Mouse (Mus musculus): Measurements from ENCODE around the gene Tob2. TPM values are rescaled to one million over a fixed set of nuclear protein-coding genes. Genes with fewer than 3 reads are reported as not detected.

Tob2 gene
- total and polyA plus RNA-seq, 2 experiments from 2014 or later = 18.2 to 19.2 TPM

GRCm38 (mm10) chr15:81802001-81802890 is 56.4 kb downstream of the Tob2 start, which contains the start of gene Tef:
Gene Tef, plus strand, starts transcription at chr15:81802421.
- Histone ChIP-seq H3K4me3 (ENCODE audit: low read depth, low read length) (peak within 1 kb of the TSS; percentile 38), H3K9ac (replicated peaks; ENCODE audit: low read depth, low read length) (peak within 1 kb of the TSS; percentile 44; the same call in 1 of the 2 replicates), H3K27me3 (ENCODE audit: control insufficient read depth, insufficient read depth, low read length) (no peaks in the 10 kb centered on the region), H3K27ac (ENCODE audit: low read depth) (peak within 1 kb of the TSS; percentile 86), H3K9me3 (replicated peaks; ENCODE audit: control insufficient read depth, low read length) (no peaks in the 10 kb centered on the region), H3K4me1 (ENCODE audit: control insufficient read depth, insufficient read depth) (peaks cover 41% of the 10 kb centered on the region), H3K36me3 (replicated peaks; ENCODE audit: control insufficient read depth, insufficient read depth, low read length) (no peaks in the 10 kb centered on the region), H3K4me2 (ENCODE audit: low read depth, low read length) (peak within 1 kb of the TSS; percentile 61)
- peak; percentile 96 for ATAC-seq (ENCODE audit: insufficient read depth, low read depth)
- 15% methylated on average over 17 of the region's 19 CpGs for WGBS
- DNase-seq (ENCODE audit: low spot score) = peak; percentile 99
- TF ChIP-seq EP300 (IDR thresholded peaks at IDR 0.05; ENCODE audit: low read depth) (peak; percentile 82), CTCF (IDR thresholded peaks at IDR 0.05; ENCODE audit: low read depth) (peak; percentile 51)

DNA sequence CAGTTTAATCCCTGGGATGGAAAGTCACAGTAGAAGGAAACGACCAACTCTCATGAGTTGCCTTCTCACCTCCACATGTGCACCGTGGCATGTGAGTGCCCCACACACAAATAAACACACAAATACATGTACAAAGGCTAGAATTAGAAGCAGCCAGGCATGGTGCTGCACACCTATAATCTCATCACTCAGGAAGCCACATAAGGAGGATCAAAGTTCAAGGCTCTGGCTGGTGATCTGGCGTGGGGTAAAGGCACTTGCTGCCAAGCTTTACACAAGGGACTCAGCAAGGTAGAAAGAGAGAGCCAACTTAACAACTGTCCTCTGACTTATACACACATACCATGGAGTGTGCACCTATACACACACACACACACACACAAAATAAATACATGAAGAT is 58.2 kb downstream of the Tob2 start:
- Histone ChIP-seq H3K4me3 (ENCODE audit: low read depth, low read length) (no peak overlapping the region), H3K4me2 (ENCODE audit: low read depth, low read length) (no peak overlapping the region), H3K27ac (ENCODE audit: low read depth) (no peak overlapping the region), H3K4me1 (ENCODE audit: control insufficient read depth, insufficient read depth) (peaks cover 23% of the 10 kb centered on the region), H3K36me3 (replicated peaks; ENCODE audit: control insufficient read depth, insufficient read depth, low read length) (no peaks in the 10 kb centered on the region), H3K27me3 (ENCODE audit: control insufficient read depth, insufficient read depth, low read length) (no peaks in the 10 kb centered on the region), H3K9ac (replicated peaks; ENCODE audit: low read depth, low read length) (no peak overlapping the region), H3K9me3 (replicated peaks; ENCODE audit: control insufficient read depth, low read length) (no peaks in the 10 kb centered on the region)
- ATAC-seq (ENCODE audit: insufficient read depth, low read depth) (no peak), DNase-seq (ENCODE audit: low spot score) (no peak)
- 70% methylated on average over 3 of the region's 3 CpGs for WGBS
- TF ChIP-seq EP300 (IDR thresholded peaks at IDR 0.05; ENCODE audit: low read depth) (no peak), CTCF (IDR thresholded peaks at IDR 0.05; ENCODE audit: low read depth) (no peak)

- 89% methylated on average over 4 of the region's 4 CpGs for WGBS
Observed at GRCm38 (mm10) chr15:81798421-81798820, 60.2 kb downstream of the Tob2 start.

More at GRCm38 (mm10) chr15:81798421-81798820, 60.2 kb downstream of the Tob2 start:
- H3K36me3 ChIP-seq (replicated peaks; ENCODE audit: control insufficient read depth, insufficient read depth, low read length) = peaks cover 16% of the 10 kb centered on the region
- DNase-seq (ENCODE audit: low spot score) (no peak), ATAC-seq (ENCODE audit: insufficient read depth, low read depth) (no peak)
- no peak overlapping the region for H3K4me3 ChIP-seq (ENCODE audit: low read depth, low read length)
- no peaks in the 10 kb centered on the region for H3K27me3 ChIP-seq (ENCODE audit: control insufficient read depth, insufficient read depth, low read length)
- no peak overlapping the region for H3K4me2 ChIP-seq (ENCODE audit: low read depth, low read length)
- H3K9me3 ChIP-seq (replicated peaks; ENCODE audit: control insufficient read depth, low read length) = no peaks in the 10 kb centered on the region
- no peak overlapping the region for H3K9ac ChIP-seq (replicated peaks; ENCODE audit: low read depth, low read length)
- TF ChIP-seq CTCF (IDR thresholded peaks at IDR 0.05; ENCODE audit: low read depth) = no peak
- no peak for TF ChIP-seq EP300 (IDR thresholded peaks at IDR 0.05; ENCODE audit: low read depth)
- peaks cover 12% of the 10 kb centered on the region for H3K4me1 ChIP-seq (ENCODE audit: control insufficient read depth, insufficient read depth)
- no peak overlapping the region for H3K27ac ChIP-seq (ENCODE audit: low read depth)

Other genes starting within 250 kb of the Tob2 start
- gene L3mbtl2, start 194.9 kb downstream of the Tob2 start, total RNA-seq (2014; rRNA removed; ENCODE audit: low replicate concordance) = 17.2 and 18.6 TPM in 2 replicates
- 8.8 and 9.3 TPM in 2 replicates for gene L3mbtl2, start 194.9 kb downstream of the Tob2 start, polyA plus RNA-seq (2015; fragmentation: Nextera tagmentation; extraction: Ambion mirVana)
- 2.3 TPM in 1 of 2 replicates, not detected in the other for gene Chadl, start 161.5 kb downstream of the Tob2 start, total RNA-seq (2014; rRNA removed; ENCODE audit: low replicate concordance)
- 0.74 and 1.2 TPM in 2 replicates for gene Chadl, start 161.5 kb downstream of the Tob2 start, polyA plus RNA-seq (2015; fragmentation: Nextera tagmentation; extraction: Ambion mirVana)
- 41.4 and 51.1 TPM in 2 replicates for gene Zc3h7b, start 113.7 kb downstream of the Tob2 start, total RNA-seq (2014; rRNA removed; ENCODE audit: low replicate concordance)
- 11.6 and 14.3 TPM in 2 replicates for gene Zc3h7b, start 113.7 kb downstream of the Tob2 start, polyA plus RNA-seq (2015; fragmentation: Nextera tagmentation; extraction: Ambion mirVana)
- gene Rangap1, start 113.3 kb downstream of the Tob2 start, total RNA-seq (2014; rRNA removed; ENCODE audit: low replicate concordance) = 50.6 and 87.8 TPM in 2 replicates
- gene Rangap1, start 113.3 kb downstream of the Tob2 start, polyA plus RNA-seq (2015; fragmentation: Nextera tagmentation; extraction: Ambion mirVana) = 28.7 and 31.3 TPM in 2 replicates
- 41.5 and 58.7 TPM in 2 replicates for gene Tef, start 56.4 kb downstream of the Tob2 start, total RNA-seq (2014; rRNA removed; ENCODE audit: low replicate concordance)
- gene Tef, start 56.4 kb downstream of the Tob2 start, polyA plus RNA-seq (2015; fragmentation: Nextera tagmentation; extraction: Ambion mirVana) = 27.8 and 30.3 TPM in 2 replicates
- 26.9 and 31.0 TPM in 2 replicates for gene Phf5a, start 13.1 kb upstream of the Tob2 start, total RNA-seq (2014; rRNA removed; ENCODE audit: low replicate concordance)
- 60.7 and 65.3 TPM in 2 replicates for gene Phf5a, start 13.1 kb upstream of the Tob2 start, polyA plus RNA-seq (2015; fragmentation: Nextera tagmentation; extraction: Ambion mirVana)
- 2,020 and 2,039 TPM in 2 replicates for gene Aco2, start 13.5 kb upstream of the Tob2 start, total RNA-seq (2014; rRNA removed; ENCODE audit: low replicate concordance)
- 1,019 and 1,040 TPM in 2 replicates for gene Aco2, start 13.5 kb upstream of the Tob2 start, polyA plus RNA-seq (2015; fragmentation: Nextera tagmentation; extraction: Ambion mirVana)
- gene Polr3h, start 67.4 kb upstream of the Tob2 start, total RNA-seq (2014; rRNA removed; ENCODE audit: low replicate concordance) = 8.4 and 14.8 TPM in 2 replicates
- gene Polr3h, start 67.4 kb upstream of the Tob2 start, polyA plus RNA-seq (2015; fragmentation: Nextera tagmentation; extraction: Ambion mirVana) = 315 and 321 TPM in 2 replicates
- gene Csdc2, start 78.0 kb upstream of the Tob2 start, total RNA-seq (2014; rRNA removed; ENCODE audit: low replicate concordance) = 2.0 and 2.8 TPM in 2 replicates
- 7.7 and 7.9 TPM in 2 replicates for gene Csdc2, start 78.0 kb upstream of the Tob2 start, polyA plus RNA-seq (2015; fragmentation: Nextera tagmentation; extraction: Ambion mirVana)
- 19.8 and 27.0 TPM in 2 replicates for gene Pmm1, start 102.1 kb upstream of the Tob2 start, total RNA-seq (2014; rRNA removed; ENCODE audit: low replicate concordance)
- 17.8 and 19.1 TPM in 2 replicates for gene Pmm1, start 102.1 kb upstream of the Tob2 start, polyA plus RNA-seq (2015; fragmentation: Nextera tagmentation; extraction: Ambion mirVana)
- gene 1700029P11Rik, start 121.7 kb upstream of the Tob2 start, total RNA-seq (2014; rRNA removed; ENCODE audit: low replicate concordance) = not detected in 2 replicates
- not detected in 2 replicates for gene 1700029P11Rik, start 121.7 kb upstream of the Tob2 start, polyA plus RNA-seq (2015; fragmentation: Nextera tagmentation; extraction: Ambion mirVana)
- gene Xrcc6, start 129.0 kb upstream of the Tob2 start, total RNA-seq (2014; rRNA removed; ENCODE audit: low replicate concordance) = 25.2 and 37.2 TPM in 2 replicates
- gene Xrcc6, start 129.0 kb upstream of the Tob2 start, polyA plus RNA-seq (2015; fragmentation: Nextera tagmentation; extraction: Ambion mirVana) = 36.8 and 39.0 TPM in 2 replicates
- 9.0 and 13.6 TPM in 2 replicates for gene Desi1, start 175.1 kb upstream of the Tob2 start, total RNA-seq (2014; rRNA removed; ENCODE audit: low replicate concordance)
- 15.4 and 16.1 TPM in 2 replicates for gene Desi1, start 175.1 kb upstream of the Tob2 start, polyA plus RNA-seq (2015; fragmentation: Nextera tagmentation; extraction: Ambion mirVana)
- gene Snu13, start 188.8 kb upstream of the Tob2 start, total RNA-seq (2014; rRNA removed; ENCODE audit: low replicate concordance) = 204 and 222 TPM in 2 replicates
- 109 and 123 TPM in 2 replicates for gene Snu13, start 188.8 kb upstream of the Tob2 start, polyA plus RNA-seq (2015; fragmentation: Nextera tagmentation; extraction: Ambion mirVana)
- gene 4930407I10Rik, start 200.4 kb upstream of the Tob2 start, total RNA-seq (2014; rRNA removed; ENCODE audit: low replicate concordance) = not detected in 2 replicates
- not detected in 2 replicates for gene 4930407I10Rik, start 200.4 kb upstream of the Tob2 start, polyA plus RNA-seq (2015; fragmentation: Nextera tagmentation; extraction: Ambion mirVana)
- gene Mei1, start 211.2 kb upstream of the Tob2 start, total RNA-seq (2014; rRNA removed; ENCODE audit: low replicate concordance) = not detected in 2 replicates
- not detected in 2 replicates for gene Mei1, start 211.2 kb upstream of the Tob2 start, polyA plus RNA-seq (2015; fragmentation: Nextera tagmentation; extraction: Ambion mirVana)

Measured in heart, postnatal 0 days (tissue).